Mouse (Mus musculus): ENCODE measurements around the gene Slc39a11.

Slc39a11 gene

DNA sequence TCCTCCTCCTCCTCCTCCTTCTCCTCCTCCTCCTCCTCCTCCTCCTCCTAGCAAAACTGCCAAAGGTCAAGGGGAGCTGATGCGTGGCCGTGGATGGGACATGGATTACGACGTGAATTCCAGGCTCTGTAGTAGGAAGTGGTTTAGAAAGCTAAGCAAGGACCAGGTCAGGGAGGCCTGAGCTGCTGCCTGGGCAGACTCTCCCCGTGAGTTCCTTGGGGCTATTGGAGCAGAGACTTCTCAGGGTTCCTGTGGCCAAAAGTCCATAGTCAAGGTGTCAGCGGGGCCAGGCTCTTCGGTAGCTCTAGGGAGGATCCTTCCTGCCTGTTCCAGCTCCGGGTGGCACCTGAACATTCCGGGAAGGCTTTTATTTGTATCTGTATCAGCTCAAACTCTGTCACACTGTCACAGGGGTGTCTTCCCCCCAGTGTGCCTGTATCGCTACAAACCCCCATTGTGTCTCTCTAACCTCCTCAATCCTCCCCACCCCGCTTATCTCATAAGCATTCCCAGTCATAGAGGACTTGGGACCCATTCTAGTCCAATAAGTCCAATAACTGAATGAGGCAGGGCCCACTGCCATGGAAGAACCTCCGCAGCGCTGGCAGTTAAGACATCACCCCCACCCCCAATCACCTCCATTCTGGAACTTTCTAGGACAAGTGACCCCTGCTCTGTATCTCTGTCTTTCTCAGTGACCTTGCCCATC lies 356.8 kb downstream of the Slc39a11 start:
- DNase-seq (ENCODE audit: low read depth, low spot score), result no peak

GRCm38 (mm10) chr11:113291781-113292714 lies 357.8 kb downstream of the Slc39a11 start:
- DNase-seq (ENCODE audit: low read depth, low spot score), result peak; percentile 46

DNA sequence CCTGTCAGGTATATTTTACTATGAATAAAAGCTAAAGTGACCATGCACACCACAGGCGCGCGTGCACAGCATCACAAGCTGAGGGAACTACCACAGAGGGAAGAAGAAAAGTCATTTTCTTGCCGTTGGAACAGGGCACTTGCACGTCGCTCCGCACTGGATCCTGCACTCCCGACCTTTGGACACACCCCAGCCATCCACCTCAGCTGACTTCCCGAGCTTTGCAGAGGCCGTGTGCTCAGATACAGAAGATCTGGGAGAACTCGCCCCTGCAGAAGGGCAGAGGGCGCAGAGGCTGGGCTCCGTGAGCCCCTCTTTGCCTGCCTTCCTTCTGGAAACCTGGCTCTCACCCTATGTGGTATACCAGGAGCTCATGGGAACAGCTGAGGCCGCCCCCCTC lies 359.0 kb downstream of the Slc39a11 start:
- no peak for DNase-seq (ENCODE audit: low read depth, low spot score)

DNA sequence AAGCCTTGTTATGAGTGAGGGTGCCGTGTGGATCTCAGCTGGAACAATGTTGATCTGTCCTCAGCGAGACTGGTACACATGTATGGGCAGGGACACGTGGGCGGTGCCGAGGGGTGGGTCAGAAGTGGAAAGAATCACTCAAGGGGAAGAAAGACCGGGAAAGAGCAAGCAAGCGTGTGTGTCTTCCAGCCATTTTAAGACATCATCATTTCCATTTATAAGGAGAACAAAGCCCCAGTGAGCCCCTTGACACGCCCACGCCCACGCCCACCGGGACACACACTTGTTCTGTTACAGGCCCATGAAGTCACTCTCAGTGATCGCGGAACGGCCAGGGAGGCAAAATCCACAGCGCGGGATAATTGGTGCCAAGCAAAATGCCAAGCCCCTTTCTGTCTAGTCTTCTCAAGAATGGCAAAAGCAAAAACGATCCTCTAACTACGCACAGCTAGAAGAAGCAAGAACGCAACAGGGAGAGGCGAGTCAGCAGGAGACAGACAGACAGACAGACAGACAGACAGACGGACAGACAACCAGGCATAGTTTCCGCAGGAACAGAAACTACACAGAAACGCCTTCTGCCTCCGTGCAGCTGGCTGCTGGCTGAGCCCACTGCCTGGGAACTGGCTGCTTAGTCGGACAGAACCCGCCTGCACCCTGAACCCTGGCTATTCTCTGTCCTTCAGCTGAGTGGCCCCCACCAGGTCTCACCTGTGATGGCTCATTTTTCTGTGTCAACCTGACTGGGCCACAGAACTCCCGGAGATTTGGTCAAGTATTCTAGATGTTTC lies 364.7 kb downstream of the Slc39a11 start:
- DNase-seq (ENCODE audit: low read depth, low spot score), result no peak

- DNase-seq (ENCODE audit: low read depth, low spot score), result peak; percentile 78
Observed at GRCm38 (mm10) chr11:113283376-113283811, 366.5 kb downstream of the Slc39a11 start.

DNA sequence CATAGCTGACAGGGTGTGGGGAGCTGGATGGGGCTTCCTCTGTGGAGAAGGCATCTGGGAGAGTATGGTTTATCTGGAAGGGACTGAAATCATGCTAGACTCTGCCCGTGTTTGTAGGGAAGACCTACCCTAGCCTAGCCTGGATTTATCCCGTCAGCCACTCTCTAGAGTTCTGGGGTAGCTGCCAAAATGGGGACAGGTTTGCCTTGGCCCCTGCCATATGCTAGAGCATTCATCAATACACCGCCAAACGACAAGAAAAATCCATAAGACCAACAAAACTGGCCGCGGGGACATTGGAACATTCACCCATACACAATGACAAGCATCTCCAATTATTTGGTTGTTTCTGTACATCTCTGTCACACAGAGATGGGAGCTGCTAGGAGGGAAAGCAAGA lies 371.6 kb downstream of the Slc39a11 start:
- no peak for DNase-seq (ENCODE audit: low read depth, low spot score)

- no peak for DNase-seq (ENCODE audit: low read depth, low spot score)
Observed at GRCm38 (mm10) chr11:113277034-113277612, 372.8 kb downstream of the Slc39a11 start.

- DNase-seq (ENCODE audit: low read depth, low spot score), result no peak
Observed at GRCm38 (mm10) chr11:113276518-113276917, 373.4 kb downstream of the Slc39a11 start.

- peak; percentile 30 for DNase-seq (ENCODE audit: low read depth, low spot score)
Observed at GRCm38 (mm10) chr11:113274037-113274436, 375.8 kb downstream of the Slc39a11 start.

- DNase-seq (ENCODE audit: low read depth, low spot score), result no peak
Observed at GRCm38 (mm10) chr11:113271857-113272256, 378.0 kb downstream of the Slc39a11 start.

DNA sequence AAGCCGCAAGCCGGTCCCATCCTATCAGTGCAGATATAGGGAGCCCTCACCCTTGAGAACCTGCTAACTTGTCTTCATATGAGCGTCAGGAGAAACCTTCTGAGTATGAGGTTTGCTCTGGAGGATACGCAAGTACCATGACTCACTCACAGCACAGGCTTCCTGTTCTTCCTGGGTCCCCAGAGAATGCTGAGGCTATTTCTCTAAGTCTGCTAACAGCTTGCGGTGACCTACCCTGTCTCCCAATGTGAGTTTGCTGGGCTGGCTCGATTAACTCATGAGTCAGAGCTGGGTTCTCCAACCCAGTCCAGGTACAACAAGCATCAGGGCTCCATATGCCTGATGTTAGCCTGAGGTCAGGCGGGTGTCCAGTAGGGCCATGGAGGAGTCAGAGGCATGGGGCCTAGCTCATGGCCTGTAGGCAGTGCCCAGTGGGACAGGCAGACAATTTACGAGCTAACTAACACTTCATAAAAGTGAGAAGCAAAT lies 381.0 kb downstream of the Slc39a11 start:
- DNase-seq (ENCODE audit: low read depth, low spot score), result no peak

DNA sequence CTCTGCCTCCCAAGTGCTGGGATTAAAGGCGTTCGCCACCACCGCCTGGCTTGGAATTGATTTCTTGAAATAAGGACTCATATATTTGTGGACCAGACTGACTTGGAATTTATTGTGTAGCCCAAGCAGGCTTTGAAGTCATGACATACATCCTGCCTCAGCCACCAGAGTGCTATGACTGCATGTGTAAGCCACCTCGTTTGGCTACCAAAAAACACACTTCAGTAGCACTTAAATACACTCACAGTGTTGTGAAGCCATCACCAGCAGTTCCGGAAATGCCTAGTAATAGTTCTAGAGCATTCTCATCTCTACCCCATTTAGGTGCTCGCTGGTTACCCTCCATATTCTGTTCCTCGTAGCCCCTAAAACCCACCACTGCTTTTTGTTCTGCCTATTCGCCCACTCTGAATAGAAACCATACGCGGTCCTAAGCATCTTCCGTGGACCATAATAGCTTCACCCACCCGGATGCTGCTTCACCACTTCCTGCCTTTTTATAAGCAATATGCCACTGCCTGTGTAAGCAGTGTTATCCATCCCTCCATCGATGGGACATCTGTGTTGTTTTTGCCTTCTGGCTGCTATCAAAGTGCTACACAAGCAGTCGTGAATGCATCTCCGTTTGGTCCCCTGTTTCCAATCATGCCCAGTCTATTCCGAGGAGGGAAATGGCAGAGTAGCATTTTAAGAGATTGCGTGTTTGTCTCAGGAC lies 382.2 kb downstream of the Slc39a11 start:
- DNase-seq (ENCODE audit: low read depth, low spot score), result no peak

DNA sequence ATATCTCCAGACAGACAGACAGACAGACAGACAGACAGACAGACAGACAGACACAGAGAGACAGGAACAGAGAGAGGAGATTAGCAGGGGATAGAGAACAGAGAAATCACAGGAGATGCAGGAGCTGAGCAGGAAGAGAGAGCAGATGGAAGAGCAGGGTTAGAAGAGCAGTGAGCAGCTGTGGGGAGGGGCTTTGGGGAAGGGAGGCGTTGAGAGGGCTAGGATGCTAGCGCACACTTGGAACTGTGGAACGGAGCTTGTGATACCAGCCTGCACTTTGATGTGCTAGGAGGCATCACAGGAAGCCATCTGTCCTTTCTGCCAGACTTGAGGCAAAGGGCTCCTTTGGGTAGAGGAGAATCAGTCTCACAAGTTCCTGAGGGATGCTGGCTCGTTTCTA lies 383.2 kb downstream of the Slc39a11 start:
- no peak for DNase-seq (ENCODE audit: low read depth, low spot score)

GRCm38 (mm10) chr11:113265567-113265966 lies 384.3 kb downstream of the Slc39a11 start:
- no peak for DNase-seq (ENCODE audit: low read depth, low spot score)

GRCm38 (mm10) chr11:113263971-113264370 lies 385.9 kb downstream of the Slc39a11 start:
- DNase-seq (ENCODE audit: low read depth, low spot score), result no peak

- no peak for DNase-seq (ENCODE audit: low read depth, low spot score)
Observed at GRCm38 (mm10) chr11:113262062-113262461, 387.8 kb downstream of the Slc39a11 start.

GRCm38 (mm10) chr11:113261421-113261820 lies 388.5 kb downstream of the Slc39a11 start:
- no peak for DNase-seq (ENCODE audit: low read depth, low spot score)

DNA sequence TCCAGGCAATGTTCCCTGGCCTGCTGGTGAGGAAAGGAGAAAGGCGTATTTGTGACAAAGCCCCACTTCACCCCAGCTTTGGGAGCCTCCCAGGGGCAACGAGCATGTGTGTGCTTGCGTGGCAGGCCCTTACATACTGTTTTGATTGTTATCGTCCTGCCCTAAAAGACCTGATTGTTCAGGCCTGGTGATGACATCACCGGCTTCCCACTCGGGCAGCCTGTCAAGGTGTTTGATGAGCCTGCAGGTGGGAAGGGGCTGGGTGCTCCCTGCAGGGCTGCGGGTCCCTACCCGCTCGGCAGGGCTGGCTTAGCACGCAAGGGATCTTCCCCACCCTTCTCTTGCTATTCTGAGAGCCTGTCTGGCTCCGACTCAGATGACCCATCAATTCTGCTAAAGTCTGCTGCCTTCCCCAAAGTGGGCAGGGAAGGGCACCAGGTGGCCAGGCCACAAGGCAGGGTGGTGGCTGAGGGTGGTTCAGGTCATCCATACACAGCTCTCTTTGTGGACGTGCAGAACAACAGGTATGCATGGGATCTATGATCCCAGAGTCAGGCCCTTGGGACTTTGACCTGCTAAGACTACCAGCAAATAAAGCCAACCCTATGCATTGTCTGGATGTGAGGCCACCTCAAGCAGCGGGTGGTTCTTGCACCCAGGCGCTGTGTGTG lies 390.0 kb downstream of the Slc39a11 start:
- DNase-seq (ENCODE audit: low read depth, low spot score), result no peak

DNA sequence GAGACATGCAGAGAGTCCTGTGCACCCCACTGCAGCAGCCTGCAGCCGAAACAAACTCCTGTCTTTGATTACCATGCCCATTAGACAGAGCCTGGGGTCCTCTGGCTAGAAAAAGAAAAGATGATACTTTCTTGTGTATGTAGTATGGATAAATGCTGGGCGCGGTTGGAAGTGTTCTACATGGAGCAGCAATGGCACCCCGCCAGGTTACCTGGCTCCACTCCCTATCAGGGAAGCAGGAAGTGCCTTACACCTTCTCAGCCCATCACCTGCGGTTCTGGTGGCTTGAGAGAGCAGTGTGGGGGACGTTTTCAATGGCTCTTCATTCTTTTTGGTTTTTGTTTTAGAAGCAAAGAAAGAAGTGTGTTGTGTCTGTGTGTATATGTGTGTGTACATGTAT lies 391.9 kb downstream of the Slc39a11 start:
- no peak for DNase-seq (ENCODE audit: low read depth, low spot score)

GRCm38 (mm10) chr11:113254653-113255052 lies 395.2 kb downstream of the Slc39a11 start:
- DNase-seq (ENCODE audit: low read depth, low spot score), result no peak

All from skeletal muscle tissue, adult 2 months (tissue).